Mouse (Mus musculus) embryonic facial prominence, embryonic 15.5 days (tissue): ENCODE data around the gene Cmtm6. TPM values are rescaled to one million over a fixed set of nuclear protein-coding genes. Genes with fewer than 3 reads are reported as not detected.
A peak's percentile ranks its signal among the peaks of the same experiment; 100 is the strongest.

Experiments
- ATAC-seq: fragments of 200-750 bp; cut with Nextera tagmentation; 2 replicates; pipeline ENCODE4 v1.8.0; 2017; ENCODE audit warnings: low read depth, moderate TSS enrichment; ENCODE audit not compliant: insufficient number of reproducible peaks, low FRiP score, low TSS enrichment
- H3K27ac ChIP-seq: fragments of 300-500 bp; sonication (generic); replicated peaks from 2 replicates; pipeline ENCODE4 v1.5.1; 2015; ENCODE audit warnings: mild to moderate bottlenecking, inconsistent platforms
- H3K27me3 ChIP-seq: fragments of 300-500 bp; sonication (generic); 2 replicates; pipeline ENCODE4 v1.6.1; 2015; ENCODE audit warnings: inconsistent platforms
- H3K36me3 ChIP-seq: fragments of 300-500 bp; sonication (generic); 2 replicates; pipeline ENCODE4 v1.6.1; 2015; ENCODE audit warnings: mild to moderate bottlenecking, inconsistent platforms
- H3K4me1 ChIP-seq: fragments of 300-500 bp; sonication (generic); 2 replicates; pipeline ENCODE4 v1.6.1; 2015; ENCODE audit warnings: inconsistent platforms
- H3K4me2 ChIP-seq: fragments of 300-500 bp; sonication (generic); replicated peaks from 2 replicates; pipeline ENCODE4 v1.6.1; 2015; ENCODE audit warnings: mild to moderate bottlenecking, inconsistent platforms
- H3K4me3 ChIP-seq: fragments of 300-500 bp; sonication (generic); replicated peaks from 2 replicates; pipeline ENCODE4 v1.5.1; 2015; ENCODE audit warnings: mild to moderate bottlenecking, inconsistent platforms
- H3K9ac ChIP-seq: fragments of 300-500 bp; sonication (generic); 2 replicates; pipeline ENCODE4 v1.6.1; 2015; ENCODE audit warnings: inconsistent platforms
- H3K9me3 ChIP-seq: fragments of 300-500 bp; sonication (generic); replicated peaks from 2 replicates; pipeline ENCODE4 v1.6.1; 2016; ENCODE audit warnings: inconsistent platforms
- WGBS: fragments of 180-500 bp; shearing (Covaris S2); methylation state at CpG from one replicate; pipeline ENCODE4 v1.1.7; 2015; 5-methylcytosine and 5-hydroxymethylcytosine counted together
- polyA plus RNA-seq: library from polyadenylated mRNA; unstranded; fragments of >200 nt; fragmentation: Nextera tagmentation; extraction: Ambion mirVana; gene quantifications from 2 replicates; pipeline ENCODE4 v1.2.1, GENCODE M21; 2015

Cmtm6 gene
- polyA plus RNA-seq, 1 experiment from 2014 or later: 46.9 TPM

- Histone ChIP-seq H3K27ac (no peak overlapping the region), H3K27me3 (no peaks in the 10 kb centered on the region), H3K9ac (no peak overlapping the region), H3K9me3 (no peaks in the 10 kb centered on the region), H3K4me3 (no peak overlapping the region), H3K4me1 (peaks cover 18% of the 10 kb centered on the region), H3K4me2 (no peak overlapping the region), H3K36me3 (peaks cover 12% of the 10 kb centered on the region)
- WGBS: 67% methylated on average over 6 of the region's 6 CpGs
- ATAC-seq: no peak
Measured at GRCm38 (mm10) chr9:114774629-114775028, 43.7 kb downstream of the Cmtm6 start.

DNA sequence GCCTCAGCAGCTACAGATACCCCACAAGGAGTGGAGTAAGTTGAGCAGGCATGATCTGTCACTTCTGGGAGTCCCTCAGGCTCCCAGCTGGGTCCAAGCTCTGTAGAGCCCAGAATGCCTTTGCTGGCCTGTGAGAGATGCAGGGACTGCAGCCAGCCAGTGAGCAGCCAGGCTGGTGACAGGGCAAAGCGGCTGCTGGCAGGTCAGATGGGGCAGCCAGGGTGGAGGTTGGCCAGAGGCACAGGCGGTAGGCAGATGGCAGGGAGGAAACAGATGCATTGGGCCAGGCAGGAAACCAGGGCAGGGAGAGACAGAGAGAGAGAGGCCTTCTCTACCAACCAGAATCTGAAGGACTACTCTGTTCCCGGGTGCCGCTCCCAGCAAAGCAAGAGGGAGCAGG lies 44.4 kb downstream of the Cmtm6 start:
- H3K4me1 ChIP-seq: peaks cover 23% of the 10 kb centered on the region
- no peaks in the 10 kb centered on the region for H3K9me3 ChIP-seq
- 61% methylated on average over 4 of the region's 4 CpGs for WGBS
- H3K36me3 ChIP-seq: peaks cover 12% of the 10 kb centered on the region
- 0 out of 2 replicates have a peak overlapping the region, but pooled peaks have one; percentile 34 for H3K27ac ChIP-seq
- H3K4me2 ChIP-seq: no peak overlapping the region
- H3K4me3 ChIP-seq: no peak overlapping the region
- no peaks in the 10 kb centered on the region for H3K27me3 ChIP-seq
- ATAC-seq: 0 out of 2 replicates have a peak, but pooled peaks have one; percentile 21
- no peak overlapping the region for H3K9ac ChIP-seq

GRCm38 (mm10) chr9:114776361-114776760 lies 45.4 kb downstream of the Cmtm6 start:
- Histone ChIP-seq H3K4me1 (peaks cover 31% of the 10 kb centered on the region), H3K36me3 (peaks cover 12% of the 10 kb centered on the region)
- 88% methylated on average over 3 of the region's 3 CpGs for WGBS

DNA sequence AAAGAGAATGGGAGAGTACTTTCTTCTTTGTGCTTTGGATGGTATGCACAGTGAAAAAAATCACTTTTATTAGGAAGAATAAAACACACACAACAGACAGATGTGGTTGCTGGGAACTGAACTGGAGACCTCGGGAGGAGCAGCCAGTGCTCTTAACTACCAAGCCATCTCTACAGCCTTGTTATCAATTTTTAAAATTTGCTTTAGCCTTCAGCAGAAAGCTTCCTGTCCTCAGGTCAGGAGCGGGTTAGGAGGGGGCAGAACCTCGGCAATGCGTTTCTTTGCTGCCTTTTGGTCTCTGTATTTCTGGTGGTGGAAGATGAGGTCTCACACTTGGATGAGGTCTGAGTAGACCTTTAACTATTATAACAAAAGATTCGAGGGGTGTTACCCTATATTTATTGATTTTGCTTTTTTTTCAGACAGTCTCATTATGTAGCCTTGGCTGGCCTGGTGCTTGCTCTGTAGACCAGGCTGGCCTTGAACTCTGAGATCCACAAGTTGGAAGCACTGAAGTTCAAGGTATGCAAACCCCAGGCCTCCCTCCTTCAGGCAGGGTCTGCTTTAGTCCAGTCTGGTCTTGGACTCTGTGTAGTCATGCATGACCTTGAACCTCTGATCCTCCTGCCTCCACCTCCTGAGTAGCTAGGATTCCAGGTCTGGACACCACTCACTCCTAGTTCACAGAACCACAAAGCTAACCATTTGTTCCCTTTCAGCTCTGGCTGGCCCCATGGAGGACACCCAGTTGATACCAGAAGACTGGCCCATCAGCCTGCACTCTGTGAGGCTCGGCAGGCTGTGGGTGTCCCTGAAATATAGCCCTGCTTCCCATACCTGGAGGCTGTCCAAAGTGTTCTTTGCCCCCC lies 46.5 kb downstream of the Cmtm6 start:
- no peaks in the 10 kb centered on the region for H3K9me3 ChIP-seq
- WGBS: 75% methylated on average over 6 of the region's 6 CpGs
- H3K36me3 ChIP-seq: peaks cover 2% of the 10 kb centered on the region; the same call in 1 of the 2 replicates
- H3K27me3 ChIP-seq: no peaks in the 10 kb centered on the region
- ATAC-seq: no peak
- no peak overlapping the region for H3K4me2 ChIP-seq
- no peak overlapping the region for H3K27ac ChIP-seq
- H3K4me1 ChIP-seq: peaks cover 31% of the 10 kb centered on the region
- H3K9ac ChIP-seq: no peak overlapping the region
- no peak overlapping the region for H3K4me3 ChIP-seq

More at GRCm38 (mm10) chr9:114776361-114776760, 45.4 kb downstream of the Cmtm6 start:
- H3K9ac ChIP-seq: no peak overlapping the region
- no peak overlapping the region for H3K27ac ChIP-seq
- no peaks in the 10 kb centered on the region for H3K27me3 ChIP-seq
- ATAC-seq: no peak
- no peaks in the 10 kb centered on the region for H3K9me3 ChIP-seq
- no peak overlapping the region for H3K4me3 ChIP-seq
- no peak overlapping the region for H3K4me2 ChIP-seq

GRCm38 (mm10) chr9:114778047-114778390 lies 47.1 kb downstream of the Cmtm6 start:
- WGBS: 80% methylated on average over 7 of the region's 7 CpGs
- Histone ChIP-seq H3K9me3 (no peaks in the 10 kb centered on the region), H3K36me3 (no peaks in the 10 kb centered on the region), H3K4me3 (no peak overlapping the region), H3K9ac (no peak overlapping the region), H3K27ac (no peak overlapping the region), H3K4me2 (no peak overlapping the region), H3K4me1 (peaks cover 31% of the 10 kb centered on the region), H3K27me3 (no peaks in the 10 kb centered on the region)
- no peak for ATAC-seq

DNA sequence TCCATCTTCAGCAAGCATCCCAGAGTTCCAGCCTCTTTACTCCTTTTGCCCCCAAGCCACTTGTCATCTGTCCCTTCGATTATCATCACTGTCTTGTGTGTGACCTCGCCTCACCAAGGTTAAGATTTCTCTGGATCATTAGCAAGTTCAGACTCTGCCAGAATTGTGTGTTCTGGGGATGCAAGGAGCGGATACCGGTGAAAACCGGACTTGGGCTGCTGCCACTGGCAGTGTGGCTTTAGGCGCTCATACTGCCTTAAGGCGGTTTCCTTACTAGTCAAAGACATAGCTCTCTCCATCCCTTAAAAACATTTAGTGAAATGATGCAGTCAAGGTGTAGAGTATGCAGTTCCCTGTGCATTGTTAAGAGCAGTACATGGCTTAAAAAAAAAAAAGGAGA lies 48.0 kb downstream of the Cmtm6 start:
- Histone ChIP-seq H3K27me3 (no peaks in the 10 kb centered on the region), H3K9ac (no peak overlapping the region), H3K4me1 (peaks cover 31% of the 10 kb centered on the region), H3K9me3 (no peaks in the 10 kb centered on the region), H3K4me2 (no peak overlapping the region), H3K4me3 (no peak overlapping the region), H3K36me3 (no peaks in the 10 kb centered on the region), H3K27ac (no peak overlapping the region)
- 84% methylated on average over 7 of the region's 7 CpGs for WGBS
- ATAC-seq: no peak

DNA sequence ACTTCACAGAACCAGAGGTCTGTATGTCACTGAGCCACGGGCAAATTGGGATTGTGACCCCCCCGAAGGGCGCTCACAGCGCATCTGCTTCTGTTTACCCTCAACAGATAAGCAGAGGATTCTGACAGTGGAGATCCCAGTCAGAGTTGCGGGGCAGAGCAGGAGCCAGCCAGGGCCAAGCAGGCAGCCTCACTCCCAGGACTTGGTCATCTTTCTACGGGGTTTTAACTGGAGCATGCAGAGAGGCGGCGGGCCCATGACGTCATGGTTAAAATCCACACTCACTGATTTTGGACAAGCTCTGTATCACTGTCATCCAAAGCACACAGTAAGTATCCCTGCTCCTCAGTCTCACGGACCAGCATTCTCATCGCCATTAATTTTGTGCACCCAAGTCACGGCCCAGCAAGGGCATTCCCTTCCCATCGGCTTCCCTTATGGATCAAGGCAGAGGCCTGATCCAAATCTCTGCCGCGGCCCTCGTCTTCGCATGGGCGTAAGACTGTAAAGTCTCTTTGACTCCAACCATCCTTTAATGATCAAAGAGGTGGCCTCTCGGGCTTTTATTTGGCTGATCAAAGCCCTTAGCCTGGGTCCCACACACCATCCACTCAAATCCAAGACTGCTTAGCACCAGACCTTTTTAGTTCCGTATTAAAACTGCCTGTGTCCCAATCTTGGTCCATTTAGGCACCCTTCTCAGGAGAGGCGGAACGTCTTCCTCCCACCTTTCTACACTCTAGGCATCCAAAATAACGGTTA lies 49.2 kb downstream of the Cmtm6 start:
- peak overlapping the region; percentile 90; the same call in 1 of the 2 replicates for H3K27ac ChIP-seq
- ATAC-seq: 0 out of 2 replicates have a peak, but pooled peaks have one; percentile 20

DNA sequence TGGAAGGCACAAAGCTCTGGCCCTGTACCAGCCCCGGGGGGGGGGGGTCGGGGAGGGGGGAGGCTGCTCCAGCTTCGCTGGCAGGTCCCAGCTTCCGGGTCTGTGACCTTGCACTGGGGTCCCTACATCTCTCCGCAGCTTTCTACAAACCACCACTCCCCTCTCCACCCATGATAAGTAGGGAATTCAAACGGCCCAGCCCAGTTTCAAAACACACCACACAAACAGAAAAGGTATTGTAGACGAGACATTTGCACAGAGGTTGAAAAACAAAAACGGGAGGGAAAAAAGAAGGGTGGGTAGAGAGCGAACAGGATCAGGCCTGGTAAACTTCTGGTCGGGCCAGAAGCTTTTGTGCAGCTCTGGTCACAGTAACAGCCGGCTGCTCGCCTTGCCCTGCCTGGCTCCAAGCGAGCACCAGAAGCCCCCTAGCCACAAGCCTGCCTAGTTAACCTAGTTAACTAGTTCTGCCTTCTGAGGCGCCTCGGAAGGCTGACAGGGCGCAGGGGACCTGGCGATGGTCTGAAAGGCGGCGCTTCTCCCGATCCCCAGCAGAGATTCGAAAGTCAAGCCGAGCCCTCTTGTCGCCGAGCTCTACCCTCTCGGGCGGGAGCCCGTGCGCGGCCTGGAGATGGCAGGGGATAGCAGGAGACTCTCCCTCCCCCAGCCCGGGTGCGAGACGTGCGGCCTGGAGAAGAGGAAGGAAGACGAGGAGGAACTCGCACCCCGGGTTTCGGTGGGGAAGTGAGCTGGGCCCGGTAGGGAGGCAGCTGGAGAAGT lies 50.0 kb downstream of the Cmtm6 start:
- Histone ChIP-seq H3K9me3 (no peaks in the 10 kb centered on the region), H3K4me3 (peak overlapping the region; percentile 75), H3K36me3 (no peaks in the 10 kb centered on the region), H3K27me3 (no peaks in the 10 kb centered on the region), H3K4me2 (peak overlapping the region; percentile 86), H3K9ac (peak overlapping the region; percentile 73), H3K4me1 (peaks cover 21% of the 10 kb centered on the region), H3K27ac (peak overlapping the region; percentile 90)
- 1% methylated on average over 38 of the region's 38 CpGs for WGBS
- ATAC-seq: peak; percentile 19; the same call in 1 of the 2 replicates

More for the DNA sequence above, 49.2 kb downstream of the Cmtm6 start:
- peaks cover 20% of the 10 kb centered on the region for H3K4me1 ChIP-seq
- H3K36me3 ChIP-seq: no peaks in the 10 kb centered on the region
- H3K27me3 ChIP-seq: no peaks in the 10 kb centered on the region
- H3K4me3 ChIP-seq: peak overlapping the region; percentile 75
- H3K9me3 ChIP-seq: no peaks in the 10 kb centered on the region
- H3K4me2 ChIP-seq: peak overlapping the region; percentile 86
- H3K9ac ChIP-seq: peak overlapping the region; percentile 73; the same call in 1 of the 2 replicates
- 32% methylated on average over 23 of the region's 23 CpGs for WGBS

DNA sequence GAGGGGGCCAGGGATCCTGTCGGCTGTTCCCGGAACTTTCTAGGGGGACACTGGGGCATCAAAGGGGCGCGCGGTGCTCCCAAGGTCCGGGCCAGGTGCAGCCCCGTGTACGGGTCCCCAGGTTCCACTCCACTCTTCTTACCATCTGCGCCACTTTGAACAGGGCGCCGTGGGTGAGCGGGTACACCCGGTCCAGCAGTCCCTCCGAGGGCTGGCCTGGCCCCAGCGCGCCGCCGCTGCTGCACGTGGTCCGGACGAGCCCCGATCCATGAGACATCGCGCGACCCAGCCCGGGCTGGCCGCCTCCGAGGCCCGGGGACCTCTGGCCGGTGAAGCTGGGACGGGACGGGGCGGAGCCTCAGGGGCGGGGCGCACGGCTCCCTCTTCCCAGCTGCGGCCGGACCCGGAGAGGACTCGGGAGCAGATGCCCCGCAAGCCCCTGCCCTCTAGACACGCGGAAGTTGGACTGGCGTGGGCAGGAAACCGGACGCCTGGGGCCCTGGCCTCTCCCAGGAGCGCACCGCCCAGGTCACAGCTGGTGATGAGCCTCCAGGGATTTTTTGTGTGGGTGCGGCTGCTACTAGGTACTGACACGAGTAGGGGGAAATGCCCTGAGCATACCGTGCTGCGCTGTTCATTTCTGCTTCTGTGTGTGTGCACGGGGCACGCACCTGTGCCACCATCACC lies 50.8 kb downstream of the Cmtm6 start, which contains the start of gene Cmtm7:
Gene Cmtm7 (minus strand): TSS at position 331 of the 687 bp plus-strand sequence.
- Histone ChIP-seq H3K27ac (peak within 1 kb of the TSS; percentile 90), H3K4me1 (peaks cover 21% of the 10 kb centered on the region), H3K36me3 (no peaks in the 10 kb centered on the region), H3K4me2 (peak within 1 kb of the TSS; percentile 86), H3K9ac (peak within 1 kb of the TSS; percentile 73), H3K27me3 (no peaks in the 10 kb centered on the region), H3K9me3 (no peaks in the 10 kb centered on the region), H3K4me3 (peak within 1 kb of the TSS; percentile 75)
- WGBS: under 1% methylated on average over 52 of the region's 54 CpGs
- peak; percentile 86 for ATAC-seq

GRCm38 (mm10) chr9:114785432-114786125 lies 54.7 kb downstream of the Cmtm6 start:
- Histone ChIP-seq H3K27me3 (no peaks in the 10 kb centered on the region), H3K9ac (no peak overlapping the region), H3K4me1 (peaks cover 13% of the 10 kb centered on the region; the same call in 1 of the 2 replicates), H3K4me2 (no peak overlapping the region), H3K36me3 (no peaks in the 10 kb centered on the region), H3K9me3 (no peaks in the 10 kb centered on the region), H3K4me3 (no peak overlapping the region), H3K27ac (peak overlapping the region; percentile 48; the same call in 1 of the 2 replicates)
- WGBS: 11% methylated on average over 16 of the region's 16 CpGs
- ATAC-seq: no peak
